Mouse (Mus musculus) myocyte (in vitro differentiated cells): ENCODE results near the gene Map3k20.

ENCODE experiments used
- POLR2A ChIP-seq: IDR thresholded peaks from one replicate; pipeline ENCODE4 v1.6.1; 2011; ENCODE audit warnings: low read depth, mild to moderate bottlenecking, control low read depth, moderate library complexity; ENCODE audit not compliant: insufficient read length
- SRF ChIP-seq: IDR thresholded peaks from one replicate; pipeline ENCODE4 v1.6.1; 2011; ENCODE audit warnings: low read depth; ENCODE audit not compliant: control insufficient read depth, insufficient read length

DNA sequence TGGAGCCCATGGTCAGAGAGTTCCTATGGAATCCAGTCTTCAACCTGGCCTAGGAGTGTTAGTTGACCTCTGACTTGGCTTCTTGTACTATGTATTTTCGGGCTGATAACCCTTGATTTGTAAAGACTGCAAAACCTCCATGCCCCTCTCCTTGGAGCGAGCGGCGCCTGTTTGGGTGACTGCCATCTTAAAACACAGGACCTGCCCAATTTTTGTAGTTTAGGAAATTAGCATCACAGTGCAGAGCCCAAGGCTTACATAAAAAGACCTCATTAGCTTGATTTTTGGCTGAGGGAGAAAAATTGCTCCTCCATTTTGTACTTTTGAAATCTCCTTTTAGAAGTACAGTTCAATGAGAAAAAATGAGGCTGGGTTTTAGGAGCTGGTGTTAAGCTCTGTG is 192.7 kb downstream of the Map3k20 start:
- TF ChIP-seq POLR2A (no peak), SRF (no peak)
